Mouse (Mus musculus): ENCODE measurements around the gene Pde8b.

DNA sequence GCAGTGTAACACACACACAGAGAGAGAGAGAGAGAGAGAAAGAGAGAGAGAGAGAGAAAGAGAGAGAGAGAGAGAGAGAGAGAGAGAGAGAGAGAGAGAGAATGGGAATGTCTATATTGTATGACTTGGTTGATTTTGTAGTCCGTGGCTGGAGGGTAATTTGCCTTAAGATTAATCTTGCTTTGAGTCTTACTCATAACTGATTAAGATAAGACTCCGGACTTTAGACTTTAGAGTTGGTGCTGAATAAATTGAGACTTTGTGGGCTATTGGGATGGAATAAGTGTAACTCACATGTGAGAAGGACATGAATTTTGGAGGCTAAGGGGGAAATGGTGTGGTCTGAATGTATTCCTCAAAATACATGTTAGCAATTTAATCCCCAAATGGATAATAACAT lies 7.1 kb downstream of the Pde8b start:
- TF ChIP-seq CTCF (conservative IDR thresholded peaks at IDR 0.05; ENCODE audit: low read length) (no peak), NANOG (IDR thresholded peaks at IDR 0.05; ENCODE audit: borderline replicate concordance, low read length) (no peak), POU5F1 (IDR thresholded peaks at IDR 0.05; ENCODE audit: borderline replicate concordance, low read length) (no peak)
